Mouse (Mus musculus) ES-E14 (cell line): ENCODE results near the gene Agap3. TPM values are rescaled to one million over a fixed set of nuclear protein-coding genes. Genes with fewer than 3 reads are reported as not detected.
A peak's percentile ranks its signal among the peaks of the same experiment; 100 is the strongest.

ENCODE experiments used
- DNase-seq: peaks from one replicate; pipeline ENCODE4 v3.0.0-alpha.2; 2013; ENCODE audit warnings: low read depth, low spot score
- H3K27ac ChIP-seq: 2 replicates; pipeline ENCODE4 v1.5.1; 2012; ENCODE audit warnings: low read depth, mild to moderate bottlenecking, low read length, moderate library complexity, mixed read lengths; ENCODE audit not compliant: poor library complexity, insufficient read depth, severe bottlenecking
- H3K36me3 ChIP-seq: 2 replicates; pipeline ENCODE4 v1.6.1; 2012; ENCODE audit warnings: mild to moderate bottlenecking, low read length, moderate library complexity, mixed read lengths; ENCODE audit not compliant: control insufficient read depth, poor library complexity, insufficient read depth, severe bottlenecking
- H3K4me1 ChIP-seq, 2 experiments: fragments of 150-350 bp in 1 of 2; sonication (generic) in 1 of 2; 2 replicates each; pipeline ENCODE4 v1.6.1; 2012; ENCODE audit warnings: low read length in 2 of 2, mild to moderate bottlenecking in 1 of 2, mixed read lengths in 1 of 2; ENCODE audit not compliant: control insufficient read depth in 2 of 2, insufficient read depth in 2 of 2, poor library complexity in 1 of 2
- H3K4me3 ChIP-seq, 2 experiments: fragments of 150-350 bp in 1 of 2; sonication (generic) in 1 of 2; 2 replicates each; pipeline ENCODE4 v1.5.1; 2012; ENCODE audit warnings: low read length in 2 of 2, low read depth in 1 of 2, mild to moderate bottlenecking in 1 of 2, mixed read lengths in 1 of 2; ENCODE audit not compliant: insufficient read depth in 1 of 2, poor library complexity in 1 of 2, severe bottlenecking in 1 of 2
- H3K9ac ChIP-seq: 2 replicates; pipeline ENCODE4 v1.6.1; 2012; ENCODE audit warnings: low read depth, mild to moderate bottlenecking, low read length, mixed read lengths; ENCODE audit not compliant: poor library complexity, insufficient read depth, severe bottlenecking
- H3K9me3 ChIP-seq: fragments of 150-350 bp; sonication (generic); 2 replicates; pipeline ENCODE4 v1.6.1; 2012; ENCODE audit warnings: low read depth, mild to moderate bottlenecking, low read length; ENCODE audit not compliant: control insufficient read depth, insufficient read depth
- CHD2 ChIP-seq: IDR thresholded peaks from 2 replicates; pipeline ENCODE4 v1.6.1; 2014; ENCODE audit warnings: mild to moderate bottlenecking, low read depth, low read length, inconsistent platforms
- HCFC1 ChIP-seq: IDR thresholded peaks from 2 replicates; pipeline ENCODE4 v1.6.1; 2012; ENCODE audit warnings: low read length, inconsistent platforms, borderline replicate concordance; ENCODE audit not compliant: insufficient read depth
- MAFK ChIP-seq: IDR thresholded peaks from 2 replicates; pipeline ENCODE4 v1.6.1; 2014; ENCODE audit warnings: mild to moderate bottlenecking, low read depth, low read length, inconsistent platforms; ENCODE audit not compliant: insufficient read depth
- ZC3H11A ChIP-seq: IDR thresholded peaks from 2 replicates; pipeline ENCODE4 v1.6.1; 2012; ENCODE audit warnings: low read depth, mild to moderate bottlenecking, inconsistent platforms, low read length, borderline replicate concordance
- ZNF384 ChIP-seq: IDR thresholded peaks from 2 replicates; pipeline ENCODE4 v1.6.1; 2012; ENCODE audit warnings: low read depth, low read length, inconsistent platforms
- in situ Hi-C, 2 experiments: fragments of 600-800 bp; cut with MboI; formaldehyde crosslinking; loops; one replicate each; pipeline ENCODE4 v1.15.1; 2025; ENCODE audit warnings: low sequenced_read_pairs in 2 of 2, inconsistent platforms in 1 of 2; ENCODE audit not compliant: unreplicated experiment in 2 of 2
- total RNA-seq: library from RNA; depleted of rRNA; stranded (reverse); fragments of 300-350 nt; gene quantifications from 2 replicates; pipeline ENCODE4 v1.2.3, GENCODE M21; 2012; rRNA removed

Gene Agap3
- 50.1 and 51.2 TPM in 2 replicates for total RNA-seq

- in situ Hi-C loops: loop anchor here in 1 of 2 experiments (5.0 kb wide), 1 partner anchor 35 kb away; no protein-coding TSS in a partner anchor
- no peak within 1 kb of the TSS for H3K27ac ChIP-seq
- no peaks in the 10 kb centered on the region; the same call in 1 of the 2 replicates for H3K36me3 ChIP-seq
- TF ChIP-seq ZNF384 (no peak), MAFK (no peak), ZC3H11A (no peak), CHD2 (no peak), HCFC1 (no peak)
- no peaks in the 10 kb centered on the region for H3K9me3 ChIP-seq
- H3K9ac ChIP-seq: peak within 1 kb of the TSS; percentile 86
- H3K4me1 ChIP-seq: peaks cover 3 to 20% of the 10 kb centered on the region in 2 experiments; a peak in 2 of 4 replicates
- no peak for DNase-seq
- H3K4me3 ChIP-seq: peak within 1 kb of the TSS; percentile 89 to 92
Measured at GRCm38 (mm10) chr5:24452030-24452690, at the start of gene Agap3. TSS of gene Agap3 (plus strand) at chr5:24452177.

- no peak overlapping the region for H3K9ac ChIP-seq
- H3K36me3 ChIP-seq: peaks cover 8% of the 10 kb centered on the region; the same call in 1 of the 2 replicates
Measured at GRCm38 (mm10) chr5:24404594-24405360, 47.2 kb upstream of the Agap3 start.

GRCm38 (mm10) chr5:24405389-24405876 is 46.5 kb upstream of the Agap3 start:
- Histone ChIP-seq H3K27ac (no peak overlapping the region), H3K4me1 (peaks cover 0 to 3% of the 10 kb centered on the region in 2 experiments; a peak in 1 of 4 replicates), H3K36me3 (peaks cover 8% of the 10 kb centered on the region; the same call in 1 of the 2 replicates), H3K4me3 (no peak overlapping the region), H3K9me3 (no peaks in the 10 kb centered on the region), H3K9ac (no peak overlapping the region)
- in situ Hi-C loops: no loop called here
- TF ChIP-seq MAFK (no peak), ZC3H11A (no peak), HCFC1 (no peak), ZNF384 (no peak), CHD2 (no peak)
- DNase-seq: no peak

More at GRCm38 (mm10) chr5:24404594-24405360, 47.2 kb upstream of the Agap3 start:
- in situ Hi-C loops: no loop called here
- DNase-seq: no peak
- peaks cover 0 to 7% of the 10 kb centered on the region in 2 experiments; a peak in 2 of 4 replicates for H3K4me1 ChIP-seq
- H3K4me3 ChIP-seq: no peak overlapping the region
- no peaks in the 10 kb centered on the region for H3K9me3 ChIP-seq
- TF ChIP-seq HCFC1 (no peak), ZNF384 (no peak), MAFK (no peak), CHD2 (no peak), ZC3H11A (no peak)
- H3K27ac ChIP-seq: no peak overlapping the region

GRCm38 (mm10) chr5:24408651-24409050 is 43.3 kb upstream of the Agap3 start:
- in situ Hi-C loops: no loop called here
- Histone ChIP-seq H3K4me1 (peaks cover 0 to 3% of the 10 kb centered on the region in 2 experiments; a peak in 1 of 4 replicates), H3K36me3 (peaks cover 8% of the 10 kb centered on the region; the same call in 1 of the 2 replicates), H3K9me3 (no peaks in the 10 kb centered on the region), H3K4me3 (no peak overlapping the region), H3K9ac (no peak overlapping the region), H3K27ac (no peak overlapping the region)
- DNase-seq: no peak
- TF ChIP-seq HCFC1: no peak
- TF ChIP-seq MAFK: no peak
- no peak for TF ChIP-seq ZNF384
